Mouse (Mus musculus) right cerebral cortex, adult 18-20 months (tissue): ENCODE results near the gene Il13ra1.

Experiments used
- DNase-seq: peaks from one replicate; pipeline ENCODE4 v3.0.0; 2022; ENCODE audit warnings: mixed read lengths

Gene Il13ra1

GRCm38 (mm10) chrX:36111622-36112421, at the start of gene Il13ra1:
Gene Il13ra1, plus strand, starts transcription at chrX:36112110.
- DNase-seq, result no peak

GRCm38 (mm10) chrX:36073997-36074396, 37.9 kb upstream of the Il13ra1 start:
- DNase-seq, result no peak

GRCm38 (mm10) chrX:36077164-36077563, 34.7 kb upstream of the Il13ra1 start:
- DNase-seq, result no peak

GRCm38 (mm10) chrX:36082917-36083316, 29.0 kb upstream of the Il13ra1 start:
- DNase-seq, result no peak

- no peak for DNase-seq
Measured at GRCm38 (mm10) chrX:36088464-36089256, 23.2 kb upstream of the Il13ra1 start.

GRCm38 (mm10) chrX:36100883-36101282, 11.0 kb upstream of the Il13ra1 start:
- no peak for DNase-seq

GRCm38 (mm10) chrX:36101318-36101717, 10.6 kb upstream of the Il13ra1 start:
- no peak for DNase-seq

GRCm38 (mm10) chrX:36108601-36109000, 3.3 kb upstream of the Il13ra1 start:
- DNase-seq, result no peak

- no peak for DNase-seq
Measured at GRCm38 (mm10) chrX:36112422-36112750, 476 bp downstream of the Il13ra1 start.

GRCm38 (mm10) chrX:36115171-36115570, 3.3 kb downstream of the Il13ra1 start:
- no peak for DNase-seq

GRCm38 (mm10) chrX:36129037-36129770, 17.3 kb downstream of the Il13ra1 start:
- no peak for DNase-seq

- no peak for DNase-seq
Measured at GRCm38 (mm10) chrX:36129771-36130108, 17.8 kb downstream of the Il13ra1 start.

- no peak for DNase-seq
Measured at GRCm38 (mm10) chrX:36136346-36136745, 24.4 kb downstream of the Il13ra1 start.

GRCm38 (mm10) chrX:36141994-36142639, 30.2 kb downstream of the Il13ra1 start:
- DNase-seq, result no peak

- no peak for DNase-seq
Measured at GRCm38 (mm10) chrX:36146746-36147145, 34.8 kb downstream of the Il13ra1 start.

- no peak for DNase-seq
Measured at GRCm38 (mm10) chrX:36150100-36150499, 38.2 kb downstream of the Il13ra1 start.

- no peak for DNase-seq
Measured at GRCm38 (mm10) chrX:36156677-36157076, 44.8 kb downstream of the Il13ra1 start.

- no peak for DNase-seq
Measured at GRCm38 (mm10) chrX:36161567-36161966, 49.7 kb downstream of the Il13ra1 start.

- peak; percentile 39 for DNase-seq
Measured at GRCm38 (mm10) chrX:36183625-36184024, 71.7 kb downstream of the Il13ra1 start.

- no peak for DNase-seq
Measured at GRCm38 (mm10) chrX:36186036-36186435, 74.1 kb downstream of the Il13ra1 start.

GRCm38 (mm10) chrX:36186443-36186842, 74.5 kb downstream of the Il13ra1 start:
- DNase-seq, result no peak

- DNase-seq, result no peak
Measured at GRCm38 (mm10) chrX:36193951-36194350, 82.0 kb downstream of the Il13ra1 start.
